Mouse (Mus musculus) C2C12 (cell line): ENCODE data around the gene Cd3eap.

ENCODE experiments used
- CEBPB ChIP-seq: IDR thresholded peaks from one replicate; pipeline ENCODE4 v1.6.1; 2011; ENCODE audit warnings: low read depth, mild to moderate bottlenecking, control low read depth, moderate library complexity
- CTCF ChIP-seq: IDR thresholded peaks from one replicate; pipeline ENCODE4 v1.5.1; 2011; ENCODE audit not compliant: control insufficient read depth, insufficient read depth, insufficient read length
- FOSL1 ChIP-seq: IDR thresholded peaks from one replicate; pipeline ENCODE4 v1.8.0; 2011; ENCODE audit warnings: mild to moderate bottlenecking, low read length; ENCODE audit not compliant: poor library complexity, insufficient read depth, severe bottlenecking
- MAX ChIP-seq: IDR thresholded peaks from one replicate; pipeline ENCODE4 v1.6.1; 2011; ENCODE audit warnings: mild to moderate bottlenecking, control low read depth
- USF1 ChIP-seq: IDR thresholded peaks from one replicate; pipeline ENCODE4 v1.6.1; 2011; ENCODE audit warnings: low read depth, mild to moderate bottlenecking, control low read depth, moderate library complexity

DNA sequence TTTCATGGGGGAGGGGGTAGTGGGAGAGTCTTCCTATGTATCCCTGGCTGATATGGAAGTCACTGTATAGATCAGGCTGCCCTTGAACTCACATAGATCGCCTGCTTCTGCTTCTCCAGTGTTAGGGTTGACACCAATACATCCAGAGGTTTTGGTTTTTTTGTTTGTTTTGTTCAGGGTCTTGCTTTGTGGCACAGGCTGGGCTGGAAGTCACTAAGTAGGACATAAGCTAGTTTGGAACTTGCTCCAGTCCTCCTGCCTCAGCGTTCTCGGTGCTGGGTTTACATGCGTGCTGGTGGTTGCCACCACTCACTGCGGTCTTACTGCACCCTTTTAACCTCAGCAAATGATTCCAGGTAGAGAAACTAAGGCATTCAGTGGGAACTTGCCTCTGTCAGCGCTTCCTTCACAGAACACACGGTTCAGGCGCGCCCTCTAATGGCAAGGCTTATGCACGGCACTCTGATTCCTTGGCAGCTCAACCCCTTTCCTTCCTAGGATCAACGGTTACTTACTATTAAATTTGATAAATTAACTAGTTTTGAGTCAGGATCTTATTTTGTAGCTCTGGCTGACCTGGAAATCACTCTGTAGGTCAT, 16.0 kb downstream of the Cd3eap start:
- peak; percentile 19 for TF ChIP-seq CTCF
- no peak for TF ChIP-seq MAX
- TF ChIP-seq FOSL1: no peak
- no peak for TF ChIP-seq CEBPB
- no peak for TF ChIP-seq USF1
